Mouse (Mus musculus): Measurements from ENCODE around the gene Uhrf1bp1l.

GRCm38 (mm10) chr10:89791870-89792269 lies 47.1 kb downstream of the Uhrf1bp1l start:
- TF ChIP-seq EP300 (IDR thresholded peaks at IDR 0.05; ENCODE audit: insufficient read depth, low read depth, low read length): no peak
- no peak for TF ChIP-seq CTCF (IDR thresholded peaks at IDR 0.05)
- TF ChIP-seq POLR2A (IDR thresholded peaks at IDR 0.05; ENCODE audit: insufficient read depth, low read depth, low read length): no peak

Data from heart, adult 2 months (tissue).